Mouse (Mus musculus): ENCODE measurements around the gene Pde11a.
A peak's percentile ranks its signal among the peaks of the same experiment; 100 is the strongest.

Gene Pde11a

GRCm38 (mm10) chr2:76095861-76096260 lies 242.7 kb downstream of the Pde11a start:
- DNase-seq (ENCODE audit: low spot score), result no peak

GRCm38 (mm10) chr2:76090506-76090905 lies 248.1 kb downstream of the Pde11a start:
- no peak for DNase-seq (ENCODE audit: low spot score)

GRCm38 (mm10) chr2:76088844-76089243 lies 249.7 kb downstream of the Pde11a start:
- no peak for DNase-seq (ENCODE audit: low spot score)

- DNase-seq (ENCODE audit: low spot score), result no peak
These were observed 250.2 kb downstream of the Pde11a start for GRCm38 (mm10) chr2:76088413-76088812.

GRCm38 (mm10) chr2:76087170-76087569 lies 251.4 kb downstream of the Pde11a start:
- no peak for DNase-seq (ENCODE audit: low spot score)

GRCm38 (mm10) chr2:76084982-76085381 lies 253.6 kb downstream of the Pde11a start:
- DNase-seq (ENCODE audit: low spot score), result no peak

GRCm38 (mm10) chr2:76083901-76084300 lies 254.7 kb downstream of the Pde11a start:
- no peak for DNase-seq (ENCODE audit: low spot score)

GRCm38 (mm10) chr2:76083396-76083795 lies 255.2 kb downstream of the Pde11a start:
- no peak for DNase-seq (ENCODE audit: low spot score)

GRCm38 (mm10) chr2:76081991-76082390 lies 256.6 kb downstream of the Pde11a start:
- DNase-seq (ENCODE audit: low spot score), result no peak

GRCm38 (mm10) chr2:76080549-76080948 lies 258.0 kb downstream of the Pde11a start:
- no peak for DNase-seq (ENCODE audit: low spot score)

GRCm38 (mm10) chr2:76076838-76077237 lies 261.7 kb downstream of the Pde11a start:
- no peak for DNase-seq (ENCODE audit: low spot score)

- DNase-seq (ENCODE audit: low spot score), result no peak
These were observed 262.5 kb downstream of the Pde11a start for GRCm38 (mm10) chr2:76076047-76076446.

- no peak for DNase-seq (ENCODE audit: low spot score)
These were observed 265.5 kb downstream of the Pde11a start for GRCm38 (mm10) chr2:76073079-76073478.

- peak; percentile 39 for DNase-seq (ENCODE audit: low spot score)
These were observed 267.9 kb downstream of the Pde11a start for GRCm38 (mm10) chr2:76070432-76071306.

- DNase-seq (ENCODE audit: low spot score), result no peak
These were observed 269.3 kb downstream of the Pde11a start for GRCm38 (mm10) chr2:76069238-76069637.

GRCm38 (mm10) chr2:76068155-76068554 lies 270.4 kb downstream of the Pde11a start:
- no peak for DNase-seq (ENCODE audit: low spot score)

GRCm38 (mm10) chr2:76067144-76067543 lies 271.4 kb downstream of the Pde11a start:
- no peak for DNase-seq (ENCODE audit: low spot score)

GRCm38 (mm10) chr2:76065292-76065691 lies 273.3 kb downstream of the Pde11a start:
- no peak for DNase-seq (ENCODE audit: low spot score)

GRCm38 (mm10) chr2:76064078-76064477 lies 274.5 kb downstream of the Pde11a start:
- DNase-seq (ENCODE audit: low spot score), result no peak

- no peak for DNase-seq (ENCODE audit: low spot score)
These were observed 278.4 kb downstream of the Pde11a start for GRCm38 (mm10) chr2:76060207-76060606.

- DNase-seq (ENCODE audit: low spot score), result no peak
These were observed 279.0 kb downstream of the Pde11a start for GRCm38 (mm10) chr2:76059595-76059994.

- DNase-seq (ENCODE audit: low spot score), result no peak
These were observed 279.7 kb downstream of the Pde11a start for GRCm38 (mm10) chr2:76058661-76059467.

- DNase-seq (ENCODE audit: low spot score), result no peak
These were observed 281.0 kb downstream of the Pde11a start for GRCm38 (mm10) chr2:76057555-76057954.

All from layer of hippocampus, adult 9-10 months (tissue).